Mouse (Mus musculus) heart, adult 18-20 months (tissue): ENCODE results near the gene Epha1. TPM values are rescaled to one million over a fixed set of nuclear protein-coding genes. Genes with fewer than 3 reads are reported as not detected.
A peak's percentile ranks its signal among the peaks of the same experiment; 100 is the strongest.

Experiments used
- DNase-seq, 2 experiments: peaks; one replicate each; pipeline ENCODE4 v3.0.0; 2021 to 2022; ENCODE audit warnings: mixed read lengths in 1 of 2
- total RNA-seq, 2 experiments: library from RNA; stranded (reverse); gene quantifications; 2 replicates each; pipeline ENCODE4 v1.2.3; 2021

The Epha1 gene
- total RNA-seq, 2 experiments from 2014 or later: 0.20 to 0.26 TPM

- peak; percentile 72 to 73 for DNase-seq
These were observed 18.7 kb downstream of the Epha1 start for GRCm38 (mm10) chr6:42354076-42355019.

- DNase-seq: peak; percentile 48 to 71
These were observed 19.9 kb downstream of the Epha1 start for GRCm38 (mm10) chr6:42353180-42353579.

GRCm38 (mm10) chr6:42352486-42352846 lies 20.6 kb downstream of the Epha1 start:
- DNase-seq: no peak

GRCm38 (mm10) chr6:42351776-42352485 lies 21.1 kb downstream of the Epha1 start:
- peak; percentile 52 to 66 for DNase-seq

- peak in 1 of 2 experiments; percentile 41 for DNase-seq
These were observed 21.9 kb downstream of the Epha1 start for GRCm38 (mm10) chr6:42350968-42351775.

- DNase-seq: peak; percentile 88
These were observed 22.8 kb downstream of the Epha1 start for GRCm38 (mm10) chr6:42350021-42350967.

GRCm38 (mm10) chr6:42349426-42350020 lies 23.5 kb downstream of the Epha1 start, which contains the start of gene Zyx:
Gene Zyx, plus strand, starts transcription at chr6:42349630.
- peak; percentile 94 to 98 for DNase-seq

- peak; percentile 88 to 91 for DNase-seq
These were observed 24.1 kb downstream of the Epha1 start for GRCm38 (mm10) chr6:42349006-42349425.

GRCm38 (mm10) chr6:42348281-42349005 lies 24.6 kb downstream of the Epha1 start:
- no peak for DNase-seq

- no peak for DNase-seq
These were observed 28.8 kb downstream of the Epha1 start for GRCm38 (mm10) chr6:42344255-42344654.

GRCm38 (mm10) chr6:42343361-42344120 lies 29.5 kb downstream of the Epha1 start:
- DNase-seq: no peak

- DNase-seq: no peak
These were observed 30.9 kb downstream of the Epha1 start for GRCm38 (mm10) chr6:42342171-42342570.

- DNase-seq: peak; percentile 59 to 68
These were observed 33.1 kb downstream of the Epha1 start for GRCm38 (mm10) chr6:42339981-42340380.

- DNase-seq: no peak
These were observed 33.9 kb downstream of the Epha1 start for GRCm38 (mm10) chr6:42339189-42339588.

- no peak for DNase-seq
These were observed 42.1 kb downstream of the Epha1 start for GRCm38 (mm10) chr6:42330946-42331345.

GRCm38 (mm10) chr6:42330216-42330615 lies 42.9 kb downstream of the Epha1 start:
- no peak for DNase-seq

- no peak for DNase-seq
These were observed 44.3 kb downstream of the Epha1 start for GRCm38 (mm10) chr6:42328757-42329156.

GRCm38 (mm10) chr6:42326509-42326908 lies 46.6 kb downstream of the Epha1 start:
- no peak for DNase-seq

- DNase-seq: peak; percentile 78 to 94
These were observed 47.8 kb downstream of the Epha1 start for GRCm38 (mm10) chr6:42325268-42325609.
